In genomic region chr9:58241780-58242485, GRCm38 (mm10) we compare ENCODE assay signal across 8 mouse cellular contexts. TPM values are rescaled to one million over a fixed set of nuclear protein-coding genes. Genes with fewer than 3 reads are reported as not detected.
A peak's percentile ranks its signal among the peaks of the same experiment; 100 is the strongest.
DNase-seq lines count a peak whose midpoint lies in the region; ATAC-seq and TF ChIP-seq lines count a peak whose summit lies in the region.

No protein-coding gene starts in this region.

- no peak for TF ChIP-seq CTCF in left cerebral cortex, adult 2 months (IDR thresholded peaks at IDR 0.05)
- no peak for TF ChIP-seq CTCF in kidney, postnatal 0 days (IDR thresholded peaks at IDR 0.05; ENCODE audit: low read depth)
- TF ChIP-seq CTCF in midbrain, postnatal 0 days (IDR thresholded peaks at IDR 0.05), result no peak

- no peak for DNase-seq in left cerebral cortex, adult 2 months (ENCODE audit: extremely low spot score in 1 of 2, low spot score in 2 of 2)
- DNase-seq in left cerebral cortex, postnatal 36 days (ENCODE audit: low spot score in 2 of 2), result no peak
- DNase-seq in R1 (ENCODE audit: low read depth, low spot score), result peak; percentile 93
- DNase-seq in kidney, postnatal 0 days (ENCODE audit: low spot score), result peak; percentile 32
- peak; percentile 47 for DNase-seq in midbrain, postnatal 0 days (ENCODE audit: low spot score)
- no peak for DNase-seq in c-Kit-positive CD71-positive TER-119-positive erythroid progenitor cells, embryonic 14.5 days (ENCODE audit: low spot score)
- DNase-seq in spleen, adult 18-20 months, result no peak

- no peaks in the 10 kb centered on the region for H3K9me3 ChIP-seq in forebrain, embryonic 16.5 days (ENCODE audit: control insufficient read depth, low read length)
- H3K9me3 ChIP-seq in kidney, postnatal 0 days (replicated peaks; ENCODE audit: low read length), result no peaks in the 10 kb centered on the region
- no peaks in the 10 kb centered on the region for H3K9me3 ChIP-seq in midbrain, postnatal 0 days (ENCODE audit: low read length)

- H3K9ac ChIP-seq in forebrain, embryonic 16.5 days (replicated peaks; ENCODE audit: low read depth, low read length), result no peak overlapping the region
- H3K9ac ChIP-seq in kidney, postnatal 0 days (ENCODE audit: low read depth, low read length), result no peak overlapping the region
- no peak overlapping the region for H3K9ac ChIP-seq in midbrain, postnatal 0 days (replicated peaks; ENCODE audit: low read length, poor library complexity, severe bottlenecking)

- peaks cover 12% of the 10 kb centered on the region for H3K4me1 ChIP-seq in forebrain, embryonic 16.5 days (replicated peaks; ENCODE audit: control insufficient read depth, insufficient read depth, low read length)
- H3K4me1 ChIP-seq in kidney, postnatal 0 days (replicated peaks; ENCODE audit: insufficient read depth, low read length), result peaks cover 21% of the 10 kb centered on the region; the same call in 1 of the 2 replicates
- no peaks in the 10 kb centered on the region for H3K4me1 ChIP-seq in midbrain, postnatal 0 days (ENCODE audit: insufficient read depth, low read length)

- H3K36me3 ChIP-seq in forebrain, embryonic 16.5 days (ENCODE audit: control insufficient read depth, insufficient read depth), result no peaks in the 10 kb centered on the region
- H3K36me3 ChIP-seq in kidney, postnatal 0 days (ENCODE audit: insufficient read depth, low read length), result 0 out of 2 replicates have a peak, but pooled peaks cover 7% of the 10 kb centered on the region
- no peaks in the 10 kb centered on the region for H3K36me3 ChIP-seq in midbrain, postnatal 0 days (ENCODE audit: insufficient read depth, low read length)

- no peak overlapping the region; the same call in 1 of the 2 replicates for H3K4me3 ChIP-seq in left cerebral cortex, adult 2 months
- H3K4me3 ChIP-seq in forebrain, embryonic 16.5 days (replicated peaks; ENCODE audit: low read length), result no peak overlapping the region
- H3K4me3 ChIP-seq in kidney, postnatal 0 days (replicated peaks; ENCODE audit: low read depth, low read length), result no peak overlapping the region
- no peak overlapping the region for H3K4me3 ChIP-seq in midbrain, postnatal 0 days (ENCODE audit: low read depth, low read length)

- H3K27ac ChIP-seq in left cerebral cortex, adult 2 months, result peak overlapping the region; percentile 90
- H3K27ac ChIP-seq in forebrain, embryonic 16.5 days (ENCODE audit: low read length), result no peak overlapping the region
- H3K27ac ChIP-seq in kidney, postnatal 0 days, result 0 out of 2 replicates have a peak overlapping the region, but pooled peaks have one; percentile 19
- H3K27ac ChIP-seq in midbrain, postnatal 0 days (ENCODE audit: low read depth, low read length), result 0 out of 2 replicates have a peak overlapping the region, but pooled peaks have one; percentile 18

- H3K27me3 ChIP-seq in forebrain, embryonic 16.5 days (replicated peaks; ENCODE audit: control insufficient read depth, insufficient read depth, low read length), result no peaks in the 10 kb centered on the region
- H3K27me3 ChIP-seq in kidney, postnatal 0 days (ENCODE audit: insufficient read depth, low read length), result no peaks in the 10 kb centered on the region
- H3K27me3 ChIP-seq in midbrain, postnatal 0 days (ENCODE audit: insufficient read depth, low read length), result no peaks in the 10 kb centered on the region

- H3K4me2 ChIP-seq in forebrain, embryonic 16.5 days (ENCODE audit: low read length), result no peak overlapping the region
- H3K4me2 ChIP-seq in kidney, postnatal 0 days (ENCODE audit: low read length), result no peak overlapping the region
- no peak overlapping the region for H3K4me2 ChIP-seq in midbrain, postnatal 0 days (ENCODE audit: low read depth, low read length, poor library complexity, severe bottlenecking)

- 30% methylated on average over 9 of the region's 9 CpGs for WGBS in forebrain, embryonic 16.5 days
- WGBS in kidney, postnatal 0 days, result 49% methylated on average over 9 of the region's 9 CpGs
- 44% methylated on average over 9 of the region's 9 CpGs for WGBS in midbrain, postnatal 0 days

- ATAC-seq in forebrain, embryonic 16.5 days, result peak; percentile 61; the same call in 1 of the 2 replicates
- ATAC-seq in kidney, postnatal 0 days (replicated peaks; ENCODE audit: low FRiP score, low read depth), result no peak
- ATAC-seq in midbrain, postnatal 0 days (ENCODE audit: low FRiP score), result no peak

- intact Hi-C loops in left cerebral cortex, adult 2 months (cut with DNase I), result no loop called here
- intact Hi-C loops in left cerebral cortex, postnatal 36 days (cut with DNase I), result no loop called here

RNA-seq across cellular contexts. Expression of gene Pml, which starts 7.7 kb away (rescaled TPM):
- total RNA-seq in left cerebral cortex, adult 2 months (2021), result 10 to 100 TPM; 14.1 to 19.3 TPM
- total RNA-seq in left cerebral cortex, postnatal 36 days (2021), result 10 to 100 TPM; 13.7 to 17.5 TPM
- 7.4 and 8.1 TPM in 2 replicates for polyA plus RNA-seq in forebrain, embryonic 16.5 days (2015; fragmentation: Nextera tagmentation; extraction: Ambion mirVana)
- polyA plus RNA-seq in kidney, postnatal 0 days (2015; fragmentation: Nextera tagmentation; extraction: Ambion mirVana), result 14.3 and 15.2 TPM in 2 replicates
- total RNA-seq in midbrain, postnatal 0 days (2014; rRNA removed), result 5.6 and 9.0 TPM in 2 replicates
- 2.9 and 3.2 TPM in 2 replicates for polyA plus RNA-seq in midbrain, postnatal 0 days (2015; fragmentation: Nextera tagmentation; extraction: Ambion mirVana)

RNA-seq across cellular contexts. Expression of gene Stoml1, which starts 11.0 kb away (rescaled TPM):
- total RNA-seq in left cerebral cortex, adult 2 months (2021), result 10 to 100 TPM; 66.5 to 72.6 TPM
- total RNA-seq in left cerebral cortex, postnatal 36 days (2021), result 10 to 100 TPM; 64.6 to 72.4 TPM
- polyA plus RNA-seq in forebrain, embryonic 16.5 days (2015; fragmentation: Nextera tagmentation; extraction: Ambion mirVana), result 104 and 120 TPM in 2 replicates
- 36.6 and 37.6 TPM in 2 replicates for polyA plus RNA-seq in kidney, postnatal 0 days (2015; fragmentation: Nextera tagmentation; extraction: Ambion mirVana)
- 159 and 170 TPM in 2 replicates for total RNA-seq in midbrain, postnatal 0 days (2014; rRNA removed)
- polyA plus RNA-seq in midbrain, postnatal 0 days (2015; fragmentation: Nextera tagmentation; extraction: Ambion mirVana), result 161 and 172 TPM in 2 replicates

RNA-seq across cellular contexts. Expression of gene Islr2, which starts 37.8 kb away (rescaled TPM):
- 10 to 100 TPM; 72.1 to 74.0 TPM for total RNA-seq in left cerebral cortex, adult 2 months (2021)
- 10 to 100 TPM; 75.1 to 80.7 TPM for total RNA-seq in left cerebral cortex, postnatal 36 days (2021)
- polyA plus RNA-seq in forebrain, embryonic 16.5 days (2015; fragmentation: Nextera tagmentation; extraction: Ambion mirVana), result 74.4 and 88.4 TPM in 2 replicates
- polyA plus RNA-seq in kidney, postnatal 0 days (2015; fragmentation: Nextera tagmentation; extraction: Ambion mirVana), result 0.04 and 0.13 TPM in 2 replicates
- total RNA-seq in midbrain, postnatal 0 days (2014; rRNA removed), result 233 and 267 TPM in 2 replicates
- polyA plus RNA-seq in midbrain, postnatal 0 days (2015; fragmentation: Nextera tagmentation; extraction: Ambion mirVana), result 16.7 and 18.1 TPM in 2 replicates

RNA-seq across cellular contexts. Expression of gene Islr, which starts 37.8 kb away (rescaled TPM):
- total RNA-seq in left cerebral cortex, adult 2 months (2021), result 10 to 100 TPM; 11.0 to 15.2 TPM
- 10 to 100 TPM; 13.8 to 16.8 TPM for total RNA-seq in left cerebral cortex, postnatal 36 days (2021)
- 16.8 and 25.5 TPM in 2 replicates for polyA plus RNA-seq in forebrain, embryonic 16.5 days (2015; fragmentation: Nextera tagmentation; extraction: Ambion mirVana)
- 54.0 and 60.4 TPM in 2 replicates for polyA plus RNA-seq in kidney, postnatal 0 days (2015; fragmentation: Nextera tagmentation; extraction: Ambion mirVana)
- 55.6 and 68.8 TPM in 2 replicates for total RNA-seq in midbrain, postnatal 0 days (2014; rRNA removed)
- polyA plus RNA-seq in midbrain, postnatal 0 days (2015; fragmentation: Nextera tagmentation; extraction: Ambion mirVana), result 32.5 and 36.5 TPM in 2 replicates

Comparison
In these comparisons a context has a peak if more than half of its experiments do, and no peak if none do; other contexts are left out.
1. DNase-seq: peak in R1 (single experiment), kidney, postnatal 0 days (single experiment) and midbrain, postnatal 0 days (single experiment); none in left cerebral cortex, adult 2 months (0 of 2), left cerebral cortex, postnatal 36 days (0 of 2), c-Kit-positive CD71-positive TER-119-positive erythroid progenitor cells, embryonic 14.5 days (single experiment) and spleen, adult 18-20 months (0 of 2).